Mouse (Mus musculus) CH12F3 (cell line): ENCODE measurements around the gene Npcd.

Source experiments
- in situ Hi-C: fragments of 300-500 bp; cut with MboI; formaldehyde crosslinking; loops from 2 replicates; pipeline ENCODE4 v1.14.3; 2020; ENCODE audit warnings: low sequenced_read_pairs

Gene Npcd

DNA sequence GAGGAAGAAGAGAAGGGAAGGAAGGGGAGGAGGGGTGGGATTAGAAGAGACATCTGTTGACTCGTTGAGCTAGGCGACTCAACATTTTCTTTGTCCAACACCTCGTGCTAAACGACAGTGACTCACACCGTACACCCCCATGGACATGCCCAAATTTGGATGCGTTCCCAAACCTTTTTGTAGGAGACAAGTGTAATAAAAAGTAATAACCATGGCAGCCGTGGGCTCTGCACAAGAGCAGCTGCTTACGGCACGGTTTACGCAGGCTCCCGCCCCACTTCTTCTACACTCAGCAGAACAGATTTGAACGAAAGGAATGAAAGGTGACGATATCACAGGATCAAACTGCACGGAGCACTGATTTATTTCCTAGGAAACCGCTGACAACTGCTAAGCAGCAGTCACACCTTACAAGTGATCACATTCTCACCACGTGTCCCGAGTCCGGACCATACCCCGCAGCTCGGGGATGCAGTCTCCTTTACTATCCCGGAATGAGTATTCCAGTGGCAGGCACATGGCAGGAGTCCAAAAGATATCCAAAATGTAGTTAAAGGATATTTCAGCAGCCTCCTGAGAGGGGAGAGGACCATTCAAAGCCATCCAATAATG, 63.3 kb downstream of the Npcd start:
- in situ Hi-C loops = no loop called here

GRCm38 (mm10) chr15:79768302-79768701, 65.7 kb downstream of the Npcd start:
- in situ Hi-C loops = no loop called here

GRCm38 (mm10) chr15:79767327-79767961, 66.6 kb downstream of the Npcd start:
- in situ Hi-C loops = no loop called here

- in situ Hi-C loops = no loop called here
Measured at GRCm38 (mm10) chr15:79766586-79767071, 67.4 kb downstream of the Npcd start.

- in situ Hi-C loops = no loop called here
Measured at GRCm38 (mm10) chr15:79766168-79766567, 67.9 kb downstream of the Npcd start.

GRCm38 (mm10) chr15:79765361-79765760, 68.7 kb downstream of the Npcd start:
- in situ Hi-C loops = no loop called here

DNA sequence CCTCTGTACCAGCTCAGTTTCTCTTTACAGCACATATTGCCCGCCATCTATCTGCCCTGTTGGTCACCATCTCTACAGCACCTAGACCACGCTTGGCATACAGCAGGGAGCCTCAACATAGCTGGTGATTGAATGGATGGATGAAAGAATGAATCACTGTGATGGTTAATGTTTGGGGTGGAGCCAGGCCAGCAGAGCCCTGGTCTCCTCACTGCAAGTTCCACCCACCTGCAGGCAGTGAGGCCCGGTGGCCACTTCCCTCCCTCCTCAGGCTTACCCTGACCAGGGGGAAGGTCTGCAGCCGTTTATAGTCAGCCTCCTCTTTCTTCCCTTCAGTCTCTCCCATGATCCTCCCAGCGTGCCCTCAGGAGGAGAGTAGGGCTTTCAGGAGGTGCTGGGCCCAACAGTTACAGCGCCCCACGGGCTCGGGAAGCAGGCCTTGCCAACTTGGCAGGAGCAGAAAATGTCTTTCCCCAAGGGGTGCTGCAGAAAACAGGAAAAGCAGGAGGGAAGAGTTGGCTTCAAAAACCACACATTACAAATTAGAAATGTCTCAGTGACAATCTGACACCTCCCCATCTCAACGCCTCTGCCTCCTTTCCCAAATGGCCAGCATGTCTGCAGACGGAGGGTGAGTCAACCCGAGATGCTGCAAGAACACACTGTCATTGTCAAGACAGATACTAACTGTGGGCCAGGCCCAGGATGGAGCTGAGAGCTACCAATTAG, 69.3 kb downstream of the Npcd start:
- in situ Hi-C loops = no loop called here

DNA sequence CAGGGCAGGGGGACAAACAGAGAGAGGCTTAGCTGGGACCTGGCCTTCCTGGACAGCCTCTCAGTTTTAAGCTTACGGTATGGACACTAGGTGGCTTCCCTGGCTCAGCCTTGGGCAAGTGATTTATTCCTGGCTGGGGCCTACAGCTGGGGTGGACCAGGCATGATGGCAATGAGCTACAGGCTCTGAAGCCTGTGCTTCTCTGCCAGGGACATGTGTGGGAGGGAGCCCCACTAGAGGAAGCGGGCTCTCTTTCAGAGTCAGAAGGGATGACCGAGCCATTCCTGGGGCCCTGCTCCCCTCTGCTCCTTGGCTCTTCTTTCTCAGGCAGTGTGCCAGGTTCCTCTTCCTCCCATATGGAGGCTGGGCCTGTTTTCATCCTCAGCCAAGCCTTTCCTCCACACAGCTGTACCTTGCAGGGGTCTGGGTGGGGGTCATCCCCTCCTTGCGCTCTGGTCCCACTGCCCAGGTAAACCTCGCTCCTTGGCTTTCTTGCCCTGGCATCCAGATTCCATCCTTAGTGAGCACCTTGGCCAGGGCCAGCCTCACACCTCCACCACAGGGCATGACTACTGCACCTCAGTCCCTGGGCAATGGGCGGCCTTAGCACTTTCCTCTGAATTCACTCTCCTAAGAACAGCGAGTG, 70.3 kb downstream of the Npcd start:
- in situ Hi-C loops = no loop called here

DNA sequence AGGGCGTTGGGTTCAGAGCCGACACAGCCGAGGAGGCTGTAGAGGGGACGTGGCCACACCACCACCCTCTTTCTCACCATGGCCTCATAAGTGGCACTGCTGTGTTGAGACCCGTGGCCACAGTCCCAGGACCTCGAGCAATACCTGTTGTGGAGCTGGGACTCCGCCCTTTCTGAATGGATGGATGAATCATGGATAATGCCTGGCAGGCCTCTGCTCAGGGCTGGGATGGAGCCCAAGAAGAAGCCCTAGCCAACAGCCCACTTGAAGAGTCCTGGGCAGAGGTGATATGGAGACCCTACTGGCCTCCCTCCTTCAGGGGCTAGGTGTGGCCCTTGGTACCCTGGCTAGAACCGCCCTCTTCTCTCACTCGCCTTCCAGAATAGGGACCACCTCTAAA, 71.0 kb downstream of the Npcd start:
- in situ Hi-C loops = no loop called here

DNA sequence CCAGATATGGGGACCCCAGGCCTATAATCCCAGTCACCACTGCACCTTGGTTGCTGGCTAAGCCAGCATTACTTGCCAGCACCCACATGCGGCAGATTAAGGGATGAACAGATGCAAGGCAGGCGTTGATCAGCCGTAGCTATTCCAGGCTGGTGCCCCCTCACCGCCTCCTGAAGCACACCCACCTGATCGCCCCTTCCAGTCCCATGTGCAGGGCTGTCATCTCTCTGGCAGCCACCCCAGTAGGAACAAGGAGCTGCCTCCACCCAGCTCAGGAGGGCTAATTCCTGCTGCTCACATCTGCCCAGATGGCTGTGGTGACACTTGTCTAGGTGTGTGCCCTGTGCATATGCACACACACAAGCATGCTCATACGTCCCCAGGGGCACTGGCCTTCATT, 73.1 kb downstream of the Npcd start:
- in situ Hi-C loops = no loop called here

GRCm38 (mm10) chr15:79757118-79757517, 76.9 kb downstream of the Npcd start:
- in situ Hi-C loops = no loop called here

- in situ Hi-C loops = no loop called here
Measured at GRCm38 (mm10) chr15:79755977-79756625, 77.9 kb downstream of the Npcd start.

DNA sequence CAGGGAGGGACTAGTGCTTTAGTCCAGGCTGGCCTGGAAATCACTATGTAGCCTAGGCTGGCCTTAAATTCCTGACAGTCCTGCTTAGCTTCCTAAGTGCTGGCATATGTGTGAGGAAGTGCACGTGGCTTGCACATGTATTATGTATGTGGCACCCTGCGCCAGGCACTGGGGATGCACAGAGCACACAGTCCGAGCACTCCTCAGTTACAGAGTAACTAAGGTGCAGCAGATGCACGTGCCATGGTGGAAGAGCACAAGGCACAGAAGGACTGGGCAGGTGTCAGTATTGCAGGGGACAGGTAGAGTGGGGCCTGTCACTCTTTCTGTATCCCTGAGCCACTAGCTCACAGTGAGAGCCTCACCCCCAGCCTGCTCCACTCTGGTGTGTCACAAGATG, 78.9 kb downstream of the Npcd start:
- in situ Hi-C loops = no loop called here

DNA sequence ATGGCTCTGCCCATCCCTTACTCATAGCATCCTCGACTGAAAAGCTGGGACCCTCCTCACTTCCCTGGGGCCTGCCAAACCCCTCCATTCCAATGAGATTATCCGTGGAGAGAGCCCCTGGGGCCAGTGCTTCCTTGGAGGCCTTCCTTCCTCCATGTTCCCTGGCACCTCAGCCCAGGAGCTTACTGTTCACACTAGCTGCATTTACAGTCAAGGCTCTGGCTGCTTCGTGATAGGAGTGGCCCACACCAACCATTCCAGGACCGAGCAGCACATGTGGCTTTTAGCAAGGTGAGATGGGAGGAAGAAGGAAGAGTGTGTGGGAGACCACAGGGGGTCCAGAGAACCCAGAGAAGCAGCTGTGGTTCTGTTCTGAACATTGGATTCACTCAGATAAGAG, 80.2 kb downstream of the Npcd start:
- in situ Hi-C loops = no loop called here

DNA sequence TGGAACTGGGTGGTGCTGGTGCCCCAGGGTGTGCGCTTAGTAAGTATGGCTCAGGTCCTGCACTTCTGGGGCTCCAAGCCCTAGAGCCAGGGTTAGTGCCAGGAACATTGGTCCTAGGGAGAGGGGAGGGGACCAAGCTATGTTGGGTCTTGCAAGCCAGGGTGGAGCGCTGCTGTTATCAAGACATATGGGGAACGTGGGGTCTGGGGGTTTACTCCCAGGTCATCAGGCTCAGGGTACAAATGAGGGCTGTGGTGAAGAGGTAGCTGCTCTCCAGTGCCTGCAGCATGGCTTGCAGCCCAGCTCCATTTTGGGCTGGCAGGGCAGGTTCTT, 80.7 kb downstream of the Npcd start:
- in situ Hi-C loops = no loop called here

DNA sequence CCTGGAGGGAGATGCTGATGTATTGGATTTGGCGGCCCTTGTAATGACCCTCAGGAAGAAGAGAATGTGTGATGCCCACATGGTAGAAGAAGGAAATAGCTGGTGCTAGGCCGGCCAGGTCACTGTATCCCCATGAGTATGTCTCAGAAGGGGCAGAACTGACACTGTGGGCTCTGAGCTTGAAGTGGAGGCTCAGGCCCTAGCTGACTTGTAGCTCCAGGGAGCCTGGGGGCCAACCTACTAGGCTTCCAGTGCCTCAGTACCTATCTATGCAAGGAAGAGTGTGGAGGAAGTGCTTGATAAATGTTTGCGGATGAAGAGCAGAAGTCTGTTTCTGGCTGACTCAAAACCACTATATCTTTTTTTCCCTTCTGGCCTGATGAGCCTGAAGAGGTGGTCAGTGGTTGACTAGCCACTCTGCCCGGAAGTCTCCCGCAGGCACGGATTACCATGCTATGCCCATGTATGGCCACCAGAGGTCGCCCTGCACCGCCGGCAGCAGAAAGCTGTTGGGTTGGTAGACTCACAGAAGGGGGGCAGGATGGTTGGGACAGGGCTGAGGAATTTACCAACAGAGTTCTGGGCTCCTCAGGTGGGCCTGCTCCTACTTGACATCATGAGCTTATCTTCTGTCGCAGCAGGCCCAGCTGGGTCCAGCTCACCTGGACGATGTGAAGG, 81.2 kb downstream of the Npcd start:
- in situ Hi-C loops = no loop called here

DNA sequence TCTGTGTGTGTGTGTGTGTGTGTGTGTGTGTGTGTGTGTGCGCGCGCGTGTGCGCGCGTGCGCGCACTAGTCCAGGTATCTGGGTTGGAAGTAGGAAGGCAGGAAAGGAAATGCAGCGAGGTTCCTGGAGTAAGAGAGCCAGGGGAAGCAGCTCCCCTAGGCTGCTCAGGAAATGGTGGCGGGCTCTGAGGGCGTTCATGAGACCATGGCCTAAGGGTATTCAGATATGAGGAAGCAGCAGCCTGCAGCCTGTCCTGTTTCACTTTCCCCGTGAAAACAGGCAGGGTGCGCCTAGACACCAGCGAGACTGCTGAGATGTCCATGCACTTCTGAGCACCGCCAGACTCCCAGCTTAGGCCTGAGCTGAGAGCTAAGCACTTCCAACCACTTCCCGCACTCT, 82.3 kb downstream of the Npcd start:
- in situ Hi-C loops = no loop called here

GRCm38 (mm10) chr15:79750266-79750665, 83.8 kb downstream of the Npcd start:
- in situ Hi-C loops = no loop called here

GRCm38 (mm10) chr15:79749162-79749561, 84.9 kb downstream of the Npcd start:
- in situ Hi-C loops = no loop called here

DNA sequence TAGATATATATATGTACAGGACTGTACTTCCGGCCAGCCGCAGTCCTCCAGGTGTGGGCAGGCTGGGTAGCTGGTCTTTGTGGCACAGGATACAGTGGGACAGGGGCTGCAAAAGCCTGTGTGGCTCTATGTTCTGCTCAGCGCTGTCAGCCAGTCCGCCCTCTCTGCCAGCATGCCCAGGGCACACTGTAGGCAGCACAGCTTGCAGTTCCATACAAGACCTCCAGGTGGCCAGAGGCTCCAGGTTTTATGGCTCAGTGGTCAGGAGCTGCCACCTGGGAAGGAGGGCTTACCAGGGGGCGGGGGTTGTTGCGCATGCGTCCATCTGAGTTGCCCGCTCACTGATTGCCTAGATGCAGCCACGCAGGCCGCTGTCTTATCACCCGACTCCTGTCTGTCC, 86.0 kb downstream of the Npcd start:
- in situ Hi-C loops = no loop called here

DNA sequence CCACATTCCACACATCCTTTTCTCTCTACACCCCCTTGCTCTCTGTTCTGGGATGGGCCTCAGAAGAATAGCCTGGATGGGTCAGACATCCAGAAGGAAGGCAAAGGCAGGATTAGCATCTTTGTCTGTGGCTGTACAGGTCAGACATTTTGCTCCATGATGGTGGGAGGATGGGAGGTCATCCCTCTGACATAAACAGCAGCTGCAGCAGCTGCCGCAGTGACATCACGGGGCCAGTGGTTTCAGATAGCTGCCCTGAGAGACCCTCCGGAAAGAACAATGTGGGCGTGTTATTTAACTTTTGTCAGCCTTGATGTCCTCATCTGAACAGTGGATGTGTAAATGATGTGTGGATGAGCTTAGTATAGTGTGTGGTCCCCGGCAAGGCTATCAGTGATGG, 88.2 kb downstream of the Npcd start:
- in situ Hi-C loops = no loop called here
